Mouse (Mus musculus) lung, postnatal 36 days (tissue): ENCODE results near the gene Lrg1.
A peak's percentile ranks its signal among the peaks of the same experiment; 100 is the strongest.

Experiments used
- DNase-seq: peaks from one replicate; pipeline ENCODE4 v3.0.0; 2022; ENCODE audit warnings: mixed read lengths

The Lrg1 gene

DNA sequence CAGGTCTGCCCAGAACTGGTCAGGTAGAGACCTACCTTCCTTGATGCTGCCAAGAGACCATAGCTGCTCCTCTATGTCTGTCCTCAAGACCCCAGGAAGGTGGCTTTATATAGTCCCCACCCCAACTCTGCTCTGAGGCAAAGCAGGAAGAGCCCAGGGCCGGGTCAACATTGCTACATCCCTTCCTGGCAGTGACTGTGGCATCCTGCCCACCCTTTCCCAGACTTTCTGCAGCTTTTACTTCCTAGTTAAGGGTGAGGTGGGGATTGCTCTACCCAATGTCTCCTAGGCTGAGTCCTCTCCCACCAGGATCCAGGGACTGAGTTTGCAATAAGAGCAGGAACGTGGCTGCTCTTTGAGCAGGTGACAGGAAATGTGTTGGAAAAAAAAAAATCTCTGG is at the start of gene Lrg1:
Gene Lrg1, minus strand, starts transcription at position 176 of the 400 bp plus-strand sequence.
- DNase-seq = peak; percentile 64

DNA sequence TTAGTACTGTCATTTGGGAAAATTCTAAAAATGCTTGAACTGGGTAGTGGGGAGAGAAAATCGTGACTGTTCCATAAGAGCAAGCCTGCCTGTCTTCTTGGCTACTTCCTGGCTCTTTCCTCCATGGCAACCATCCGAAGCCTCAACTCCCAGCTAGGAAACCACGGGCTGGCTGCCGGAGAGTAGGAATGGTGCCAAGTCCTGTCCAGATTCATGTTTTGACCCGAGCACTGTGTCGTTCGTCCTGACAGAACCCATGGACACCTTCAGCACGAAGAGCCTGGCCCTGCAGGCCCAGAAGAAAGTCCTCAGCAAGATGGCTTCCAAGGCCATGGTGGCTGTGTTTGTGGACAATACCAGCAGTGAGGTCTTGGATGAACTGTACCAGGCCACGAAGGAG is 49.7 kb upstream of the Lrg1 start:
- DNase-seq = no peak

DNA sequence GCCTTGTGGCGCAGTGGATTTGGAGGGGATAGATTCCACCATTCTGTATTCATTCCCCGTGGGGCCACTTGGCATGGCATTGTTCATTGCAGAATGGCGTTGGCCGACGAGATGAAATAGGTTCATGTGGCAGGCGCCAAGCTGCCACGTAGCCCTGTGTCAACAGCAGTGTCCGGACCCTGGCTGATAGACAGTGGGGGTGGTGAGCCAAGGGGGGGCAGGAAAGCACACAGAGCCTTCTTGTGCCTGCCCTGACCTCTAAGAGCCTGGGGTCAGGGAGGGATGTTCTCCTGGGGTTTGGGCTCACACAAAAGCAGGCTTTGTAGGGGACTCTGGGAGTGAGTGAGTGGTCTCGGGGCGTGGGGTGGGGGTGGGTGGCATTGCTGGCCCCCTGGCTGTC is 48.8 kb upstream of the Lrg1 start:
- DNase-seq = no peak

DNA sequence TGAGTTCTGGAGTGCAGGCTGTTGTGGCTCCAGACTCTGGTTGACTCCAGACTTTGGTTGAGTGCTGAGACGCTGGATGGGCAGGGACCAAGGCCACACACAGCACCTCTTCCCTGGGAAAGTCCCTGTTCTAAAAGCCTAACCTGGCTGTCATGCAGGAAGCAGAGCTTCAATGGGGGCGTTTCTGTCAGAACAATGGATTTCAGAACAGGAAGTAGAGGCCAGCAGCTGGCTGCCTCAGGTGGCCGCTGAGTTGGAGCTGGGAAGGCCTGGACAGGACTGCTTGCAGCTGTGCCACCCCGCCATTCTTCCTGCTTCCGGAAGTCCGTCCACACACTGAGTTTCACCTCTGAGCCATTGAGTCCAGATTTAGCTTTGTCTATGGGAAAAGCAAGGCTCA is 48.0 kb upstream of the Lrg1 start:
- no peak for DNase-seq

DNA sequence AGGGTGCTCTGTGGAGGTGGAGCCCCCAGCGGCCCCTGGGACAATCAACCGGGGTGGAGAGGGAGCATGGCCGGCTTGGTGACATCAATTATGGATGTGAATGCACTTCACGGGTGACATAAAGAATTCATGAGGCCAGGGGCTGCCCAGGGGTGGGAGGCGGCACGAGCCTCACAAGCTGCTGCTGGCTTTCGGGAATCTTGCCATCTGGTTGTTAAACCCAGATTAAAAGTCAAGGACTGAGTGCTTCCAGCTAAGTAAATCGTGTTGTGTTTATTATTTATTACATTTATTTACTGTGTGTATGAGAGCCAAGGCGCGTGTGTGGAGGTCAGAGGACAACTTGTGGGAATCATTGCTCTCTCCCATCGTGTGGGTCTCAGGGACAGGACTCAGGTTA is 43.9 kb upstream of the Lrg1 start:
- no peak for DNase-seq

DNA sequence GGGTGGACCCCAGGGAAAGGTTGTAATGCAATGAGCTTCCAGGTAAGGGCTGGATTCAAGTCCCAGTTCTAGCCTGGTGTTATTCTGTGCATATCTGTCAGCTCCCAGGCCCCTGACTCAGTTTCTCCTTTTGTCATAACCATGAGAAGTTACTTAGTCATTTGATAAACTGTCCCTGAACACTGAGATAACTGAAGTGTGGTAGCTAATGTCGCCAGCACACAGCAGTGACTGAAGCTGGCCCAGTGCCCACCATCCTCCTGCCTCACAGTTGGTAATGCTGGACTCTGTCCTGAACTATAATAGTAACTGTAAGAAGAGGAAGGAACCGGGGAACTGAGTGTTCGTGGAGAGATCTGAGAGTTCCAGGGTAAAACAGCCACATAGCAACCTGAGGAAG is 42.7 kb upstream of the Lrg1 start:
- DNase-seq = no peak

DNA sequence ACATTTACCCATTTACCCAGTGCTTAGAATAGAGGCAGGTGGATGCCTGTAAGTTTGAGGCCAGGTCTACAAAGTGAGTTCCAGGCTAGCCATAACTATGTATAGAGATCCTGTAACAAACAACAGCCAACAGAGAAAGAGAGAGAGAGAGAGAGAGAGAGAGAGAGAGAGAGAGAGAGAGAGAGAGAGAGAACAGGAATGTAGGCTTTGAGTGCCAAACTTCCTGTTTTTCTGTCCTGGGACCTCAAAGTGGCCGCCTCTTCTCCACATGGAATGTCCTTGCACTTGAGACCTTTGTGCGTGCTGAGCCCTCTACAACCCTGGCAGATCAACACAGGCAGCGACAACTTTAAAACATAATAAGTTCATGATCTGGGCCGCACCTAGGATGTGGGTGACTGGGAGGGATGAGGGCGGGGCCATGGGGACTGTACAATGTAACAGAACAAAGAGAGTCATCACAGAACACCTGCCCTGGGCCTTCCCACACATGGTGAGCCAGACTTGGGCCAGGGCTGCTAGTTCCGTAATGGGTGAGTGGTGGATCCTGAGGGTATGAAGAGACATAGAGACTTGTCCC is 41.8 kb upstream of the Lrg1 start:
- peak; percentile 43 for DNase-seq

DNA sequence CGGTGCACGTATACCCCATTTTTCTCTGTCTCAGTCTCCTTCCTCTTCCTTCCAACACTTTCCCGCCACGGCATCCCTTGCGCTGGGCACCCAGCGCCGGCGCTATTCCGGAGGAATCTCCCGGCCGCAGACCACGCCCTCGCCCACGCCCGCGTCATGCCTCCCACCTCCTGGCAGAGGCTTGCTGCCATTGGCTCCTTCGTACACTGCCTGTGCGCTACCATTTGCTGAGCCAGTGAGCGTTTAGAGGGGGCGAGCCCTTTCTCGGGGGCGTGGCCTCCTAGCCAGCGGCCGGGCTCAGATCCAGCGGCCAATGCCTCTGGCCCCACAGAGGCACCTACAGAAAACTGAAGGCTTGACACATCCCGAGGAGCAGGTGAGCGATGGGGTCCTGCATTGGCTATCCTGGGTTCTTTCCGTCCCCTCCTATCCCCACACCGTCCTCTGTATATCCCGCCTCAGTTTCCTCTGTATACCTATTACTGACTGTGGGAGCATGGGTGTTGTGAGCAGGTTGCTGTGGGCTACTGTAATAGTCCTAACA is 40.5 kb upstream of the Lrg1 start, which contains the start of gene Tnfaip8l1:
Gene Tnfaip8l1, plus strand, starts transcription at position 247 of the 544 bp plus-strand sequence.
- peak; percentile 98 for DNase-seq

DNA sequence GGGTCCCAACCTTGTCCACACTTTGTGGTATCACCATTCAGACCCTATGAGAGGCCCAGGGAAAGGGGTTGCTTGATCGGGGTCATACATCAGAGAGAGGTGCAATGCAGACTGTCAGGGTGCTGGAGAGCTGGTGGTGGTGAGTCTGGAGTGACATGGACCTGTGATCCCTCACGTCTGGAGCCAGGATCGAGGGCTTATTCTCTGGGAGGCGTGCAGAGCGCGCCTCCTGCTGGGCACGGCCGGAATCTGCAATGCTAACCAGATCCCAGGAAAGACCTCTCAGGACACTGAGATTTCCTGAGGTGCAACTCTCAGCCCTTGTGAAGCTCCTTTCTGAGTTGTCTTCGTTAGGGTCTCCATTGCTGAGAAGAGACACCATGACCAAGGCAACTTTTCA is 37.9 kb upstream of the Lrg1 start:
- peak; percentile 76 for DNase-seq

DNA sequence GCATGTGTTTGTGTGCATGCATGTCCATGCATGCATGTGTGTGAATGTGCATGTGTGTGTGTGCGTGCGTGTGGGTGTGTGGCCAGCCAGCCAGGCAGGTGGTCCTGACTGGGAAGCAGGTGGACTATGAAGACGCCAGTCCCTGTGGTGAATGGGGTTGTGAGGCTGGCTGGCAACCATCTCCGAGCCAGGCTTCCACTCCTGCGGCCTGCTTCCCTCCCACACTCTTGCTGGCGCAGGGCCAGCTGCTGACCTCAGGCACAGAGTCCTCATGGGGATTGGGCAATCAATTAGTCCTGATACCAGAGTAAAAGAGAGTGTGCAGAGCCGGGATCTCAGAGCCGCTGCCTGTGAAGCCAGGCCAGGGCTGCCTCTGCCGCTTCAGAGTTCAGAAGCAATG is 31.8 kb upstream of the Lrg1 start:
- peak; percentile 88 for DNase-seq

DNA sequence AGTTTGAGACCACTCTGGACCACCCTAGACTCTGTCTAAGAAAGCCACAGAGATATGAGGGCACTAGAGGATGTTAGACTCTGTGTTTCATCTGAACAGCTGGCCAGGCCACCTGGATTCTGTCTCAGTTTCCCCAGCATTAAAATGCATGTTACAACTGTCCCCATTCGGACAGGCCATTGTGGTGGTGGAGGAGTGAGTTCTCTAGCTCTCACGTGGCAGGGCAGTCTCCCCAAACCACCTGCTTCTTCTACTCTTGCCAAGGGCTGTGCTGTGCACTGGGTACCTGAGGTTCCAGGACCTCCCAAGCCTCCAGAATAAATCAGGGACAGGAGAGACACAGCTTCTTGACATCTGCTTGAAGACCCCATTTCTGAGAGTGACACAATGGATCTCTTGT is 28.1 kb upstream of the Lrg1 start:
- DNase-seq = no peak

DNA sequence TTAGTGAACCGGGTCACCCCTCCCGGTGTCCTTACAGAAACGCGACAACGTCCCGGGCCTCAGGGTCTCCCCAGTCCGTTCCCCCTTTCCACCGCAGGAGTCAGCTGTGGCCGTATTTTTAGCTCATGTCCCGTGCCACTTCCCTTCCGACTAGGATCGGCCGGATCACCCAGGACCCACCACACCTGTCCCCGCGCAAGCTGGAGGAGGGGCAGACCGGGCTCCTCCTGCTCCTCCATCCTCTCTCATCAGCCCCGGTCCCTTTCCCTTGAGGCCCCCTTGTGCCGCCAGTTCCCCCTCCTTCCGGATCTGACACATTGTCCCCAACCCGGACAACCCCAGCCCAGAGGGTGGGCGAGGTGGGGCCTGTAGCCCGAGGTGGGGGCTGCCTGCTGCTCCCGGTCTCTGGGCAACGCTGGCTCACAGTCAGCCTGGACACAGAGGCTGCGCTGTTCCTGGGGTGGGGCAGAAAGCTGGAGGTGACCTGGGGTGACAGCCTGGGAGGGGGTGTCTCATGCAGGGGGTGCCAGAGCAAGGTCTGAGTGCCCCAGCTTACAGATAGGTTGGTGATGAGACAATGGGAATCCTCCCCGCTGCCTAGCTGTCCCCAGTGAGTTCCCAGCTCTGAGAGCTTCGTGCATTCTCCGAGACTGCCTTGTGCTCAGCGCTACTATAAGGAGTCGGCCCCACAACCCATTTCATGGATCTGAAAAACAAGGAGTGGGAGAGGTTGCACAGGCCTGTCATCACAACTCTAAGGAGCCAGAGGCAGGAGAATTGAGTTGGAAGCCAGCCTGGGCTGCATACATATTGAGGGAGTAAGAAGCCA is 27.2 kb upstream of the Lrg1 start:
- DNase-seq = no peak

DNA sequence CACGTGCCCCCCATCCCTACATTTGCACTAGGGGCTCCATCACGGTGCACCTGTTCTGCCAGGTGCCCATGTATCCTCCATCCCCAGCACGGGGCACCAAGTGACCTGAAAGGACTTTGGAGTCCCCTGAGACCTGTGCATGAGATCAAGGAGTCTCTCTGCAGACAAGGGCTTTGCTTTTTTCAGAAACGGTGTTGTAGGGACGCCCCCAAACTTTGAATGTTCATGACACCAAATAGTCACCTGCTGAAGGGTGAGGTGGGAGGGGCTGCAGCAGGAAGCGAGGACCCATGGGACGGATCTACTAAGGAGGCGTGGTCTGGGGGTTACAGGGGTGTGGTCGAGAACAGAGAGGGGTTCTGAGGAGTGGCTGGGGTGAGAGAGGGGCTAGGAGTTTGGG is 26.5 kb upstream of the Lrg1 start:
- no peak for DNase-seq

DNA sequence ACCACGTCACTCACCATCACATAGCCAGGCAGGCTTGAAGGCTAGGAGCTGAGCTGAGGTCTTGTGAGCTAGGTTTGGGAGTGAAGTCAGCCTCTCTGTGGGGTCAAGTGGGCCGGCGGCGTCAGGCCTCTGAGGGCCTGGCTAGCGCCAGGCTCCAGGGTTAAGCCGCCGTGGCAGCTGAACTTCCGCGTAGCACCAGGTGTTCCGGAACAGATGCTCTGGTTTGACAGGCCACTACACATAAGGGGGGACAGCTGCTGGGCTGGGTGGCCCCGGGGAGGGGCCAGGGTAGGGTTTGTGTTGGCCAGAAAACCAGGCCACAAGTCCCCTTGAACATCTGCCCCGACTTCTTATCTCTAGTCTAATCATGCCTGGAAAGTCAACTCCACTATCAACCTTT is 25.6 kb upstream of the Lrg1 start:
- DNase-seq = no peak

DNA sequence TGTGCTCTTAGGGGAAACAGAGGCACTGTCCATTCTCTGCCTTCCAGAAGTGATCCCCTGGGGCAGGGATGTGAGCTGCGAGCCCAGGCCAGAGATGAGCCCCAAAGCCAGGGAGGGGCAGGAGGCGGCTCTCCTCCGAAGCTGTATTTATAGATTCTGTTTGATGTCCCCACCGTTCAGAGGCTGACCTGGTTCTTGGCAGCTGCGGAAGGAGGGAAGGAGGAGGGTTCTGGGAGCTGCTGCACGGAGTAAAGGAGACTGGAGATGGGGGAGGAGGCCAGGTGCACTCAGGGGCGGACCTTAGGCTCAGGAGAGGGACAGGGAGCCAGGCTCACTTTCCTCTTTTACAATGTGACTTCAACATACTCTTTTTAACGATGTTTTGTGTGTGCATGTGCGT is 24.3 kb upstream of the Lrg1 start:
- no peak for DNase-seq

DNA sequence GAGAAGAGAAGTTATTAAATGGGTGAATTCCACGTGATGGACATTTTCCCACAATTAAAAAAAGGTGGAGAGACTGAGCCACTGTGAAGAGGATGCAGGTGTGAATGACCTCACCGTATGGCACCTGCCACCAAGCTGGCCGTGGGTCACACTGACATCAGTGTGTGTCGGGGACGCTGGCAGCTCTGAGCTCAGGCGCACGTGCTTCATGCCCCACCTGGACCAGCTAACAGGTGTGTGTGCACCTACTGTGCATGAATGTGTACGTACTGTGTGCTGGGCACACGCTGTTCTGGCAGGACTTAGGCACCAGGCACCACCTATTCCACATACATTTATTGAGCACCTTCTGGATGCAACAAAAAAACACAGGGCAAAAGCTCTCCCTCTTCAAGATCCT is 22.7 kb upstream of the Lrg1 start:
- no peak for DNase-seq

DNA sequence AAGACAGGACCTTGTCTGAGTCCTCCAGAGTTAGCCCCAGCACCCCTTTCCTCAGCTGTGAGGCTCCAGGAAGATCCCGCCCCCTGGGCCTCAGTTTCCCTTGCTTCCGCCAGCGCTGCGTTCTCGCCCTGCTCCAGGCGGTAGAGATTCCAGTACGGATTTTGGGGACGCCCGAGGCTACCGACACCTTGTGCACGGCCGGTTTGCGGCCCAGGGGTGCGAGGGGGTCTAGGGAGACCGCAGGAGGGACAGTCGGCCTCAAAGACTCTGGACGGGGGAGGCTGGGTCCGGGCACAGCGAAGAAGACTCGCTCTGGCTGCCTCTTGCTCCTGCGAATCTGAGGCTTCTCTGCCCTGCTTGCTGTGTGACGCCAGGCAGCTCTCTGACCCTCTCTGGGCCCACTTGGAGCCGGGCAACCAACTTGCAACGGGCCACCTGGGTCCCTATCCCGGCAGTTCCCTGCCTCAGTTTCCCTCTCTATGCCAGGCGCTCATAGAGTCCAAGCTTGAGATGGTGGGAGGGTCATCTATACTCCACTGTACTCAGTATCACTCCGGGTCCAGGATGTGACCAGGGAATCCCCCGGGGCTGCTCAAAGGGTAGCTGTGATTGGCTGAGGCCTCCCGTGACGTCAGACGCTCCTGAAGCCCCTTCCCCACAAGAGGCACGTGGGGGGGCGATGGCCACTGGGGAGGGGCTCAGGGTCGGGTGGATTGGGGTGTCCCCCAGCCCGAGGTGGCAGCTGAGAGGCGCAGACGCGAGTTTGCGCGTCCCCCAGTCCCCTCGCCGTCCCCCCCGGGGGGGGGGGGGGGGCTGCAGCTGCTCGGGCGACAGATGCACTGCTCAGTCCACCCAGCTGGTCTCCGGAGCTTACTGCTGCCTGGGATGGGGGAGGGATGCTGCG is 20.2 kb upstream of the Lrg1 start:
- no peak for DNase-seq

DNA sequence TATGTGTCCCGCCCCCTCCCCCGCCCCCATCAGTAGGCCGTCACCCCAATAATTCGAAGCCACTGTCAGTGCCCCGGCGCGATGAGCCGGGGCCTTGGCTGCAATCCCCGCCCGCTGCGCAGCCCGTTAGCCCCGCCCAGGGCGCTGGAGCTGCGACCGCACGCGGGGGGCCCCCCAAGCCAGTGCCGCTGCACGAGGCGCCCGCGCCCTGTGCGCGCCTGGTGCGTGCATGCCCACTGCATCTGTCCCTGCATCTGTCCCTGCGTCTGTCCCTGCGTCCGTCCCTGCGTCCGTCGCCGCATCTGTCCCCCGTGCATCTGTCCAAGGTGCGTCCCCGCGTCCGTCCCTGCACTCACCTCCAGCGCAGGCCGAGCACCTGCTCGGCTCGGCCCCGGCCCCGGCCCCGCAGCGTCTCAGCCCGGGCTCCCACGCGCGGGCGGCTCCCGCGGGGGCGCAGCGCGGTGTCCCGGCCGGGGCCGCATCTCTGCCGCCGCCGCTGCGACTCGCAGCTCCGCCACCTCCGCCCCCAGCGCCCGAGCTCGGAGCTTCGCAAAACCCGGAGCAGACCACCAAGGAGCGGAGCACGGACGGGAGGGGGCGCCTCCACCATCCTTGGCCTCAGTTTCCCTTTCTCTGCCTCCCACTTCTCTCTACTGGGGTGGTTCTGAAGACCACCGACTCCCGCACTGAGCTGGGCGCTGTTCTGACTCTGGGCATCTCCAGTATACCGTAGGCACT is 18.2 kb upstream of the Lrg1 start, which contains the start of gene Sema6b:
Gene Sema6b, minus strand, starts transcription at position 486 of the 738 bp plus-strand sequence.
- DNase-seq = peak; percentile 35

DNA sequence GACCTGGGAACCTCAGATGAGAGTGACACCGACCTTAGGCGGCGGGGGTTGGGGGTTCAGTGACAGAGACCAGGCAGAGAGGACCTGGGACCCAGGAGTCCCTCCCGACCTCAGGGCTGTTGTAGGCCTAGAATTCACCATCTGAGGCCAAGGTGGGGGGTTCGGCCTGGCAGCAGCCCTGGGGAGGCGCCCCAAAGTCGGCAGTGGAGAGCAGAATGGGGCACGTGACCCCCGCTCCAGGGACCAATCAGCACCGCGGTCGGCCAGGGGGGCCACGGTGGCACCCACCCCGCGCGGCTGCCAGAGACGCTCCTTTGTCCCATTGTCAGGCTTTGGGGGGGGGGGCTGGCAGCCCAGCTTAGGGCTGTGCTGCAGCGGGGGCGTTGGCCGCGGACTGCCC is 17.6 kb upstream of the Lrg1 start:
- DNase-seq = no peak

DNA sequence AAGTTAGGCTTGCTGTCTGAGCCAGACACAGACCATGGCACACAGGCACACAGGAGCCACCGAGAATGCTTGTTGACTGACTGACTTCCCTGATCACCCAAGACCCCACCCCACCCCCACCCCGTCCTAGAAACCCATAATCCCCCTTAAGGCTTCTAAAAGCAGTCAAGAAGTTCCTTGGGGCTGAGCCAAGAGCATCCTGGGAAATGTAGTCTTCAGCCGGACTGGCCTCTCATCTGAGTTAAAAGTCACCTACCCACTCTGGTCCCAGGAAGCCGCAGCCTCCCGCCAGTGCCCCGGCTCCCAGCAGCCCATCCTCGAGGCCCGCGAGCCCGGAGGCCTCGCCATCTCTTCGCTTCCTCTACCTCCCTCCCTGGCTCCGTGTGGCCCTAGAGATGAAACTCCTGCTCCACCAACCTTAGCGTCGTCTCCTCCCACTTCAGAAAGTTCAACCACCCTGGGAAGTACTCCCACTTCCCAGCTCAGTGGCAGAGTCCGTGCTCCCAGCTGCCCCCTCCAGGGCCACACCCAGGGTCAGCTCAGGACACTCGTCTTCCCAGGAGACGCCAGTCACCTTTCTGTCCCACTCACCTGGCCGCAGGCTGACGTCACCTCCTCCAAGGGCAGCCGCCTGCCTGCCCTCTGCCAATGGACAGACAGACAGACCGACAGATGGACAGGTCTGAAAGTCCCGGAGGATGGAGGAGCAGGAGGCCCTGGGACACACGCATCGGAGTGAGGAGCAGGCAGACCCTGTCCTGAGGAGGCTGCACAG is 16.2 kb upstream of the Lrg1 start:
- peak; percentile 21 for DNase-seq

DNA sequence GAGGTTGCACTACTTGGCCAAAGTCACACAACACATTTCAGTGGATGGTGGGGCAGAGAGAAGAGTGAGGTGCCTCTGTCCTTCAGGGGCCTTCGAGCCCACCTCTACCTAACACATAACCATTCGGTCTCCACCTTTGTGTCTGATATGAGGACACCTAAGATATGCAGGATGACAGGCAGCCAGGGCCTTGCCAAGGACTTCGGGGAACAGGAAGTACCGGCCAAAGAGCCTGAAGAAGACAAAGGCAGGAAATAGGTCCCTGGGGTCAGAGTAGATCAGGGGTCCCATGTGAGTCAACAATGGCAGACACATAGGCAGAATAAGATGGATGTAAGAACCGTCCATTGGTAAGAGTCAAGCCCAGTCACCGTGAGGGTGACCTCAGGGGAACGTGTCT is 14.8 kb upstream of the Lrg1 start:
- no peak for DNase-seq
